Mouse (Mus musculus) forebrain, embryonic 16.5 days (tissue): ENCODE data around the gene 3110040M04Rik. TPM values are rescaled to one million over a fixed set of nuclear protein-coding genes. Genes with fewer than 3 reads are reported as not detected.
"Not testable (repeated sequence)": the region's sequence is repeated elsewhere in the genome, so short reads cannot be mapped to it uniquely, and the experiment has no call there.

Source experiments
- ATAC-seq: fragments of 200-750 bp; cut with Nextera tagmentation; 2 replicates; pipeline ENCODE4 v1.8.0; 2017; ENCODE audit warnings: mild to moderate bottlenecking, moderate library complexity
- H3K27ac ChIP-seq: fragments of 300-500 bp; sonication (generic); 2 replicates; pipeline ENCODE4 v1.5.1; 2014; ENCODE audit warnings: low read length, control low read depth
- H3K27me3 ChIP-seq: fragments of 300-500 bp; sonication (generic); replicated peaks from 2 replicates; pipeline ENCODE4 v1.6.1; 2014; ENCODE audit warnings: low read length; ENCODE audit not compliant: control insufficient read depth, insufficient read depth
- H3K36me3 ChIP-seq: fragments of 300-500 bp; sonication (generic); 2 replicates; pipeline ENCODE4 v1.6.1; 2014; ENCODE audit not compliant: control insufficient read depth, insufficient read depth
- H3K4me1 ChIP-seq: fragments of 300-500 bp; sonication (generic); replicated peaks from 2 replicates; pipeline ENCODE4 v1.6.1; 2014; ENCODE audit warnings: low read length; ENCODE audit not compliant: control insufficient read depth, insufficient read depth
- H3K4me2 ChIP-seq: fragments of 300-500 bp; sonication (generic); 2 replicates; pipeline ENCODE4 v1.6.1; 2014; ENCODE audit warnings: mild to moderate bottlenecking, low read length, control low read depth
- H3K4me3 ChIP-seq: fragments of 300-500 bp; sonication (generic); replicated peaks from 2 replicates; pipeline ENCODE4 v1.5.1; 2014; ENCODE audit warnings: mild to moderate bottlenecking, low read length, control low read depth
- H3K9ac ChIP-seq: fragments of 300-500 bp; sonication (generic); replicated peaks from 2 replicates; pipeline ENCODE4 v1.6.1; 2014; ENCODE audit warnings: low read depth, low read length, control low read depth
- H3K9me3 ChIP-seq: fragments of 300-500 bp; sonication (generic); 2 replicates; pipeline ENCODE4 v1.6.1; 2016; ENCODE audit warnings: low read length; ENCODE audit not compliant: control insufficient read depth
- WGBS: fragments of 180-500 bp; shearing (Covaris S2); extraction: QIAGEN DNeasy Blood & Tissue Kit; methylation state at CpG from one replicate; pipeline ENCODE4 v1.1.7; 2014; 5-methylcytosine and 5-hydroxymethylcytosine counted together
- polyA plus RNA-seq: library from polyadenylated mRNA; unstranded; fragments of >200 nt; fragmentation: Nextera tagmentation; extraction: Ambion mirVana; gene quantifications from 2 replicates; pipeline ENCODE4 v1.2.1, GENCODE M21; 2015

3110040M04Rik gene
- polyA plus RNA-seq, 1 experiment from 2014 or later, result not detected

GRCm38 (mm10) chr1:151168637-151169036 is 35.3 kb upstream of the 3110040M04Rik start:
- WGBS, result 70% methylated on average over 3 of the region's 3 CpGs
- Histone ChIP-seq H3K4me3 (no peak overlapping the region), H3K27me3 (no peaks in the 10 kb centered on the region), H3K27ac (no peak overlapping the region), H3K36me3 (no peaks in the 10 kb centered on the region), H3K9me3 (no peaks in the 10 kb centered on the region), H3K9ac (no peak overlapping the region), H3K4me2 (no peak overlapping the region), H3K4me1 (peaks cover 13% of the 10 kb centered on the region)
- no peak for ATAC-seq

- H3K9me3 ChIP-seq, result no peaks in the 10 kb centered on the region
- no peak overlapping the region for H3K27ac ChIP-seq
- H3K4me2 ChIP-seq, result no peak overlapping the region
- no peak; the same call in 1 of the 2 replicates for ATAC-seq
- no peaks in the 10 kb centered on the region for H3K27me3 ChIP-seq
- no peak overlapping the region for H3K4me3 ChIP-seq
- no peak overlapping the region for H3K9ac ChIP-seq
- 70% methylated on average over 2 of the region's 2 CpGs for WGBS
- peaks cover 10% of the 10 kb centered on the region for H3K4me1 ChIP-seq
- no peaks in the 10 kb centered on the region for H3K36me3 ChIP-seq
Measured at GRCm38 (mm10) chr1:151171572-151172461, 32.1 kb upstream of the 3110040M04Rik start.

GRCm38 (mm10) chr1:151177030-151177936 is 26.6 kb upstream of the 3110040M04Rik start:
- H3K27ac ChIP-seq, result no peak overlapping the region
- peak; percentile 71 for ATAC-seq
- no peak overlapping the region for H3K9ac ChIP-seq
- 0 out of 2 replicates have a peak, but pooled peaks cover 5% of the 10 kb centered on the region for H3K4me1 ChIP-seq
- H3K36me3 ChIP-seq, result no peaks in the 10 kb centered on the region
- H3K27me3 ChIP-seq, result no peaks in the 10 kb centered on the region
- WGBS, result 8% methylated on average over 10 of the region's 10 CpGs
- H3K4me2 ChIP-seq, result peak overlapping the region; percentile 12
- H3K4me3 ChIP-seq, result 0 out of 2 replicates have a peak overlapping the region, but pooled peaks have one; percentile 3
- no peaks in the 10 kb centered on the region for H3K9me3 ChIP-seq

GRCm38 (mm10) chr1:151177937-151178271 is 26.0 kb upstream of the 3110040M04Rik start:
- WGBS, result 6% methylated on average over 4 of the region's 4 CpGs
- Histone ChIP-seq H3K9me3 (no peaks in the 10 kb centered on the region), H3K4me1 (0 out of 2 replicates have a peak, but pooled peaks cover 5% of the 10 kb centered on the region), H3K27me3 (no peaks in the 10 kb centered on the region), H3K4me3 (0 out of 2 replicates have a peak overlapping the region, but pooled peaks have one; percentile 3), H3K9ac (no peak overlapping the region), H3K36me3 (no peaks in the 10 kb centered on the region), H3K4me2 (peak overlapping the region; percentile 12), H3K27ac (no peak overlapping the region)
- ATAC-seq, result peak; percentile 15; the same call in 1 of the 2 replicates

GRCm38 (mm10) chr1:151178505-151179083 is 25.3 kb upstream of the 3110040M04Rik start:
- Histone ChIP-seq H3K4me3 (no peak overlapping the region), H3K27ac (no peak overlapping the region), H3K27me3 (no peaks in the 10 kb centered on the region), H3K4me2 (no peak overlapping the region), H3K4me1 (0 out of 2 replicates have a peak, but pooled peaks cover 5% of the 10 kb centered on the region), H3K9ac (no peak overlapping the region), H3K36me3 (no peaks in the 10 kb centered on the region), H3K9me3 (no peaks in the 10 kb centered on the region)
- 21% methylated on average over 2 of the region's 2 CpGs for WGBS
- no peak for ATAC-seq

GRCm38 (mm10) chr1:151180167-151180566 is 23.8 kb upstream of the 3110040M04Rik start:
- Histone ChIP-seq H3K27ac (no peak overlapping the region), H3K36me3 (no peaks in the 10 kb centered on the region), H3K4me3 (no peak overlapping the region), H3K4me1 (0 out of 2 replicates have a peak, but pooled peaks cover 5% of the 10 kb centered on the region), H3K4me2 (no peak overlapping the region), H3K9me3 (no peaks in the 10 kb centered on the region), H3K27me3 (no peaks in the 10 kb centered on the region), H3K9ac (no peak overlapping the region)
- whole genome bisulfite sequencing, result 80% methylated on average over 2 of the region's 2 CpGs
- ATAC-seq, result no peak

- not testable (repeated sequence) for H3K9ac ChIP-seq, H3K4me1 ChIP-seq, H3K4me2 ChIP-seq, H3K36me3 ChIP-seq, H3K27me3 ChIP-seq, H3K4me3 ChIP-seq, H3K27ac ChIP-seq, H3K9me3 ChIP-seq, ATAC-seq
- WGBS, result no CpG with 5 or more reads among the region's 7 CpGs
Measured at GRCm38 (mm10) chr1:151182266-151182665, 21.7 kb upstream of the 3110040M04Rik start, which contains the start of gene Gm47985. Gene Gm47985 (plus strand): TSS chr1:151182537.

GRCm38 (mm10) chr1:151186186-151186585 is 17.7 kb upstream of the 3110040M04Rik start:
- not testable (repeated sequence) for H3K4me3 ChIP-seq, H3K9ac ChIP-seq, H3K4me2 ChIP-seq, H3K4me1 ChIP-seq, H3K27ac ChIP-seq, H3K9me3 ChIP-seq, H3K27me3 ChIP-seq, H3K36me3 ChIP-seq, ATAC-seq
- 69% methylated on average over 3 of the region's 3 CpGs for WGBS
